Mouse (Mus musculus) T-cell, adult 2 months (primary cell): Measurements from ENCODE around the gene Slc16a8.

Experiments
- DNase-seq: peaks from one replicate; pipeline ENCODE4 v3.0.0; 2022; ENCODE audit warnings: low spot score

The Slc16a8 gene

GRCm38 (mm10) chr15:79216191-79216590 is 38.4 kb downstream of the Slc16a8 start:
- no peak for DNase-seq

- no peak for DNase-seq
Measured at GRCm38 (mm10) chr15:79213591-79213990, 41.0 kb downstream of the Slc16a8 start.

GRCm38 (mm10) chr15:79212750-79213446 is 41.7 kb downstream of the Slc16a8 start:
- DNase-seq: no peak

- DNase-seq: no peak
Measured at GRCm38 (mm10) chr15:79210357-79210756, 44.2 kb downstream of the Slc16a8 start.

GRCm38 (mm10) chr15:79208758-79209439 is 45.7 kb downstream of the Slc16a8 start:
- peak; percentile 86 for DNase-seq

- no peak for DNase-seq
Measured at GRCm38 (mm10) chr15:79208211-79208610, 46.4 kb downstream of the Slc16a8 start.

GRCm38 (mm10) chr15:79202575-79202974 is 52.0 kb downstream of the Slc16a8 start:
- DNase-seq: no peak

GRCm38 (mm10) chr15:79201491-79202150 is 52.9 kb downstream of the Slc16a8 start:
- DNase-seq: no peak
